Mouse (Mus musculus) forebrain, postnatal 0 days (tissue): ENCODE data around the gene BC005624. TPM values are rescaled to one million over a fixed set of nuclear protein-coding genes. Genes with fewer than 3 reads are reported as not detected.

Experiments used
- ATAC-seq: fragments of 200-750 bp; cut with Nextera tagmentation; 2 replicates; pipeline ENCODE4 v1.8.0; 2017; ENCODE audit warnings: mild to moderate bottlenecking, moderate library complexity
- DNase-seq: peaks from one replicate; pipeline ENCODE4 v3.0.0-alpha.2; 2015
- H3K27ac ChIP-seq: fragments of 300-500 bp; sonication (generic); 2 replicates; pipeline ENCODE4 v1.5.1; 2014; ENCODE audit warnings: low read depth, mild to moderate bottlenecking, antibody characterized with exemption, low read length, moderate library complexity, mixed read lengths
- H3K27me3 ChIP-seq: fragments of 300-500 bp; sonication (generic); 2 replicates; pipeline ENCODE4 v1.6.1; 2014; ENCODE audit warnings: mild to moderate bottlenecking, low read length, mixed read lengths; ENCODE audit not compliant: insufficient read depth
- H3K36me3 ChIP-seq: fragments of 300-500 bp; sonication (generic); 2 replicates; pipeline ENCODE4 v1.6.1; 2014; ENCODE audit warnings: mild to moderate bottlenecking, moderate library complexity; ENCODE audit not compliant: insufficient read depth
- H3K4me1 ChIP-seq: fragments of 300-500 bp; sonication (generic); 2 replicates; pipeline ENCODE4 v1.6.1; 2014; ENCODE audit warnings: antibody characterized with exemption; ENCODE audit not compliant: insufficient read depth
- H3K4me2 ChIP-seq: fragments of 300-500 bp; sonication (generic); 2 replicates; pipeline ENCODE4 v1.6.1; 2014; ENCODE audit warnings: low read depth, mild to moderate bottlenecking, moderate library complexity
- H3K4me3 ChIP-seq: fragments of 300-500 bp; sonication (generic); 2 replicates; pipeline ENCODE4 v1.5.1; 2014; ENCODE audit warnings: low read depth, low read length, mixed read lengths
- H3K9ac ChIP-seq: fragments of 300-500 bp; sonication (generic); 2 replicates; pipeline ENCODE4 v1.6.1; 2014; ENCODE audit warnings: mild to moderate bottlenecking
- H3K9me3 ChIP-seq: fragments of 300-500 bp; sonication (generic); 2 replicates; pipeline ENCODE4 v1.6.1; 2016; ENCODE audit warnings: low read length
- CTCF ChIP-seq: sonication (generic); IDR thresholded peaks from 2 replicates; pipeline ENCODE4 v1.5.1; 2016; ENCODE audit warnings: antibody characterized with exemption, control low read depth, low read depth
- WGBS: fragments of 180-500 bp; shearing (Covaris S2); extraction: QIAGEN DNeasy Blood & Tissue Kit; methylation state at CpG from one replicate; pipeline ENCODE4 v1.1.7; 2014; 5-methylcytosine and 5-hydroxymethylcytosine counted together
- polyA plus RNA-seq: library from polyadenylated mRNA; unstranded; fragments of >200 nt; fragmentation: Nextera tagmentation; extraction: Ambion mirVana; gene quantifications from 2 replicates; pipeline ENCODE4 v1.2.1, GENCODE M21; 2015
- total RNA-seq: library from RNA; depleted of rRNA; stranded (reverse); fragments of >200 nt; gene quantifications from 2 replicates; pipeline ENCODE4 v1.2.3, GENCODE M21; 2014

BC005624 gene
- total and polyA plus RNA-seq, 2 experiments from 2014 or later, result 43.3 to 84.6 TPM

GRCm38 (mm10) chr2:30998443-30999260, 16.7 kb upstream of the BC005624 start:
- no peak overlapping the region for H3K27ac ChIP-seq
- peaks cover 30% of the 10 kb centered on the region for H3K36me3 ChIP-seq
- no peak for TF ChIP-seq CTCF
- WGBS, result 74% methylated on average over 8 of the region's 8 CpGs
- no peak overlapping the region for H3K9ac ChIP-seq
- no peaks in the 10 kb centered on the region for H3K4me1 ChIP-seq
- H3K4me2 ChIP-seq, result no peak overlapping the region
- DNase-seq (no peak), ATAC-seq (no peak)
- no peaks in the 10 kb centered on the region for H3K27me3 ChIP-seq
- no peak overlapping the region for H3K4me3 ChIP-seq
- no peaks in the 10 kb centered on the region for H3K9me3 ChIP-seq

GRCm38 (mm10) chr2:30995432-30995996, 13.5 kb upstream of the BC005624 start:
- H3K27me3 ChIP-seq, result no peaks in the 10 kb centered on the region
- ATAC-seq (no peak), DNase-seq (no peak)
- no peak overlapping the region for H3K4me3 ChIP-seq
- no peak for TF ChIP-seq CTCF
- no peaks in the 10 kb centered on the region for H3K9me3 ChIP-seq
- H3K9ac ChIP-seq, result no peak overlapping the region
- no peak overlapping the region for H3K4me2 ChIP-seq
- no peaks in the 10 kb centered on the region for H3K4me1 ChIP-seq
- H3K27ac ChIP-seq, result no peak overlapping the region
- 73% methylated on average over 11 of the region's 11 CpGs for WGBS
- H3K36me3 ChIP-seq, result peaks cover 9% of the 10 kb centered on the region; the same call in 1 of the 2 replicates

GRCm38 (mm10) chr2:30994853-30995252, 12.9 kb upstream of the BC005624 start:
- Histone ChIP-seq H3K9me3 (no peaks in the 10 kb centered on the region), H3K36me3 (peaks cover 5% of the 10 kb centered on the region; the same call in 1 of the 2 replicates), H3K4me1 (no peaks in the 10 kb centered on the region), H3K27me3 (no peaks in the 10 kb centered on the region), H3K27ac (no peak overlapping the region), H3K4me2 (no peak overlapping the region), H3K9ac (no peak overlapping the region), H3K4me3 (no peak overlapping the region)
- DNase-seq (no peak), ATAC-seq (no peak)
- TF ChIP-seq CTCF, result no peak
- WGBS, result 94% methylated on average over 4 of the region's 4 CpGs

- H3K4me3 ChIP-seq, result no peak overlapping the region
- 94% methylated on average over 9 of the region's 9 CpGs for WGBS
These were observed 8.2 kb upstream of the BC005624 start for GRCm38 (mm10) chr2:30990221-30990620.

GRCm38 (mm10) chr2:30985111-30986020, 3.4 kb upstream of the BC005624 start:
- Histone ChIP-seq H3K9me3 (no peaks in the 10 kb centered on the region), H3K27me3 (no peaks in the 10 kb centered on the region), H3K27ac (no peak overlapping the region), H3K36me3 (no peaks in the 10 kb centered on the region), H3K4me1 (peaks cover 7% of the 10 kb centered on the region; the same call in 1 of the 2 replicates), H3K4me3 (no peak overlapping the region), H3K9ac (no peak overlapping the region), H3K4me2 (no peak overlapping the region)
- no peak for TF ChIP-seq CTCF
- DNase-seq, result no peak
- no peak for ATAC-seq
- 31% methylated on average over 17 of the region's 17 CpGs for WGBS

More at GRCm38 (mm10) chr2:30990221-30990620, 8.2 kb upstream of the BC005624 start:
- Histone ChIP-seq H3K27ac (no peak overlapping the region), H3K27me3 (no peaks in the 10 kb centered on the region), H3K4me1 (no peaks in the 10 kb centered on the region), H3K36me3 (no peaks in the 10 kb centered on the region), H3K9ac (no peak overlapping the region), H3K9me3 (no peaks in the 10 kb centered on the region), H3K4me2 (no peak overlapping the region)
- DNase-seq (no peak), ATAC-seq (no peak)
- no peak for TF ChIP-seq CTCF

GRCm38 (mm10) chr2:30983024-30983423, 1.0 kb upstream of the BC005624 start:
- Histone ChIP-seq H3K4me3 (peak overlapping the region; percentile 80), H3K4me2 (peak overlapping the region; percentile 72), H3K9me3 (no peaks in the 10 kb centered on the region), H3K27ac (no peak overlapping the region), H3K36me3 (peaks cover 17% of the 10 kb centered on the region), H3K4me1 (peaks cover 7% of the 10 kb centered on the region; the same call in 1 of the 2 replicates), H3K9ac (peak overlapping the region; percentile 58), H3K27me3 (no peaks in the 10 kb centered on the region)
- DNase-seq, result peak; percentile 13
- no peak for ATAC-seq
- TF ChIP-seq CTCF, result no peak
- 47% methylated on average over 7 of the region's 7 CpGs for WGBS
